Comparison of ENCODE assay signal across 8 mouse cellular contexts in genomic region chr1:72255854-72256175, GRCm38 (mm10). TPM values are rescaled to one million over a fixed set of nuclear protein-coding genes. Genes with fewer than 3 reads are reported as not detected.
DNase-seq lines count a peak whose midpoint lies in the region; ATAC-seq and TF ChIP-seq lines count a peak whose summit lies in the region.

No protein-coding gene starts in this region.

- no peaks in the 10 kb centered on the region for H3K79me2 ChIP-seq in myocyte (ENCODE audit: control insufficient read depth, insufficient read depth)

- peak overlapping the region; percentile 79 for H3K9ac ChIP-seq in heart, embryonic 16.5 days (ENCODE audit: low read length)
- H3K9ac ChIP-seq in embryonic facial prominence, embryonic 13.5 days, result peak overlapping the region; percentile 69
- peak overlapping the region; percentile 9; the same call in 1 of the 2 replicates for H3K9ac ChIP-seq in intestine, embryonic 16.5 days (ENCODE audit: low read depth, low read length)

- H3K4me3 ChIP-seq in heart, embryonic 16.5 days (ENCODE audit: low read length), result peak overlapping the region; percentile 51
- H3K4me3 ChIP-seq in embryonic facial prominence, embryonic 13.5 days, result peak overlapping the region; percentile 46
- H3K4me3 ChIP-seq in intestine, embryonic 16.5 days (ENCODE audit: low read length), result peak overlapping the region; percentile 52
- H3K4me3 ChIP-seq in myocyte, result peak overlapping the region; percentile 30

- no peaks in the 10 kb centered on the region for H3K27me3 ChIP-seq in heart, embryonic 16.5 days (ENCODE audit: control insufficient read depth, insufficient read depth, low read length)
- no peaks in the 10 kb centered on the region for H3K27me3 ChIP-seq in embryonic facial prominence, embryonic 13.5 days
- no peaks in the 10 kb centered on the region for H3K27me3 ChIP-seq in intestine, embryonic 16.5 days (replicated peaks; ENCODE audit: control insufficient read depth, insufficient read depth, low read length)
- no peaks in the 10 kb centered on the region for H3K27me3 ChIP-seq in myocyte (ENCODE audit: control insufficient read depth, insufficient read depth, insufficient read length)

- H3K4me1 ChIP-seq in heart, embryonic 16.5 days (ENCODE audit: control insufficient read depth, insufficient read depth, low read length), result peaks cover 18% of the 10 kb centered on the region
- peaks cover 16% of the 10 kb centered on the region for H3K4me1 ChIP-seq in embryonic facial prominence, embryonic 13.5 days
- peaks cover 12% of the 10 kb centered on the region for H3K4me1 ChIP-seq in intestine, embryonic 16.5 days (ENCODE audit: control insufficient read depth, insufficient read depth, low read length)

- peaks cover 3% of the 10 kb centered on the region; the same call in 1 of the 2 replicates for H3K36me3 ChIP-seq in heart, embryonic 16.5 days (ENCODE audit: control insufficient read depth, insufficient read depth)
- peaks cover 7% of the 10 kb centered on the region for H3K36me3 ChIP-seq in embryonic facial prominence, embryonic 13.5 days
- H3K36me3 ChIP-seq in intestine, embryonic 16.5 days (ENCODE audit: control insufficient read depth, insufficient read depth, low read length), result no peaks in the 10 kb centered on the region
- H3K36me3 ChIP-seq in myocyte (ENCODE audit: control insufficient read depth, insufficient read depth), result peaks cover 5% of the 10 kb centered on the region

- ATAC-seq in heart, embryonic 16.5 days (replicated peaks; ENCODE audit: extremely low read depth, insufficient read depth, low FRiP score), result no peak
- ATAC-seq in embryonic facial prominence, embryonic 13.5 days (ENCODE audit: insufficient number of reproducible peaks, insufficient read depth, low FRiP score, low TSS enrichment, low read depth), result no peak
- no peak for ATAC-seq in intestine, embryonic 16.5 days

- no peaks in the 10 kb centered on the region for H3K9me3 ChIP-seq in heart, embryonic 16.5 days (replicated peaks; ENCODE audit: control insufficient read depth, low read length)
- H3K9me3 ChIP-seq in embryonic facial prominence, embryonic 13.5 days, result no peaks in the 10 kb centered on the region
- H3K9me3 ChIP-seq in intestine, embryonic 16.5 days (ENCODE audit: control insufficient read depth, low read length), result no peaks in the 10 kb centered on the region

- TF ChIP-seq POLR2A in myocyte (IDR thresholded peaks at IDR 0.05; ENCODE audit: insufficient read length, low read depth), result no peak

- no peak overlapping the region for H3ac ChIP-seq in myocyte (ENCODE audit: control insufficient read depth, insufficient read length)

- no peak for DNase-seq in heart, postnatal 4 days
- DNase-seq in right cerebral cortex, adult 2 months (ENCODE audit: low spot score in 2 of 2), result no peak
- DNase-seq in kidney, adult 18-20 months, result no peak
- DNase-seq in ovary, adult 18-20 months (ENCODE audit: low spot score), result no peak

- peak overlapping the region; percentile 91 for H3K27ac ChIP-seq in heart, embryonic 16.5 days (ENCODE audit: low read length)
- peak overlapping the region; percentile 95 for H3K27ac ChIP-seq in embryonic facial prominence, embryonic 13.5 days
- H3K27ac ChIP-seq in intestine, embryonic 16.5 days (ENCODE audit: low read length), result peak overlapping the region; percentile 74

- H3K4me2 ChIP-seq in heart, embryonic 16.5 days (ENCODE audit: low read depth, low read length), result peak overlapping the region; percentile 71
- peak overlapping the region; percentile 65 for H3K4me2 ChIP-seq in embryonic facial prominence, embryonic 13.5 days
- H3K4me2 ChIP-seq in intestine, embryonic 16.5 days (ENCODE audit: low read depth, low read length), result peak overlapping the region; percentile 71
- H3K4me2 ChIP-seq in myocyte (ENCODE audit: low read depth), result peak overlapping the region; percentile 60

- WGBS in heart, embryonic 16.5 days, result 32% methylated on average over 11 of the region's 11 CpGs
- 30% methylated on average over 11 of the region's 11 CpGs for WGBS in embryonic facial prominence, embryonic 13.5 days
- 32% methylated on average over 11 of the region's 11 CpGs for WGBS in intestine, embryonic 16.5 days

TF ChIP-seq in myocyte, 11 proteins besides CTCF, POLR2A, EP300 and RAD21:
- TF ChIP-seq TCF12 (IDR thresholded peaks at IDR 0.05; ENCODE audit: insufficient read depth, poor library complexity, severe bottlenecking), result no peak
- TF ChIP-seq USF1 (IDR thresholded peaks at IDR 0.05; ENCODE audit: low read depth), result no peak
- TF ChIP-seq E2F4 (IDR thresholded peaks at IDR 0.05; ENCODE audit: insufficient read depth), result no peak
- TF ChIP-seq MAX (IDR thresholded peaks at IDR 0.05; ENCODE audit: low read depth), result no peak
- no peak for TF ChIP-seq TCF3 (IDR thresholded peaks at IDR 0.05; ENCODE audit: insufficient read length, low read depth)
- no peak for TF ChIP-seq MYOG (IDR thresholded peaks at IDR 0.05; ENCODE audit: control insufficient read depth in 1 of 3, insufficient read depth in 1 of 3, insufficient read length in 2 of 3, low read depth in 2 of 3)
- no peak for TF ChIP-seq REST (IDR thresholded peaks at IDR 0.05; ENCODE audit: insufficient read depth, insufficient read length)
- no peak for TF ChIP-seq MYOD1 (IDR thresholded peaks at IDR 0.05; ENCODE audit: control insufficient read depth in 1 of 3, insufficient read length in 2 of 3, low read depth in 2 of 3)
- no peak for TF ChIP-seq CEBPB (IDR thresholded peaks at IDR 0.05; ENCODE audit: insufficient read depth, poor library complexity, severe bottlenecking)
- TF ChIP-seq SRF (IDR thresholded peaks at IDR 0.05; ENCODE audit: control insufficient read depth, insufficient read length, low read depth), result no peak
- no peak for TF ChIP-seq POLR2AphosphoS2 (IDR thresholded peaks at IDR 0.05; ENCODE audit: insufficient read length, low read depth)
TF ChIP-seq in myocyte: peak in this region for 0.

RNA-seq across cellular contexts. Expression of gene Pecr, which starts 28.3 kb away (rescaled TPM):
- polyA plus RNA-seq in heart, embryonic 16.5 days (2015; fragmentation: Nextera tagmentation; extraction: Ambion mirVana), result 22.9 and 23.4 TPM in 2 replicates
- total RNA-seq in heart, postnatal 4 days (2021), result 10 to 100 TPM; 11.7 to 12.1 TPM
- polyA plus RNA-seq in embryonic facial prominence, embryonic 13.5 days (2015; fragmentation: Nextera tagmentation; extraction: Ambion mirVana), result 36.2 and 43.1 TPM in 2 replicates
- 82.7 and 96.5 TPM in 2 replicates for polyA plus RNA-seq in intestine, embryonic 16.5 days (2015; fragmentation: Nextera tagmentation; extraction: Ambion mirVana)
- polyA plus RNA-seq in myocyte (2012; fragmentation: generic; extraction: Trizol), result 13.7 TPM

RNA-seq across cellular contexts. Expression of gene Tmem169, which starts 28.4 kb away (rescaled TPM):
- polyA plus RNA-seq in heart, embryonic 16.5 days (2015; fragmentation: Nextera tagmentation; extraction: Ambion mirVana), result 2.0 and 3.4 TPM in 2 replicates
- total RNA-seq in heart, postnatal 4 days (2021), result under 1 TPM; 0.12 to 0.16 TPM
- polyA plus RNA-seq in embryonic facial prominence, embryonic 13.5 days (2015; fragmentation: Nextera tagmentation; extraction: Ambion mirVana), result 3.5 and 4.8 TPM in 2 replicates
- 2.1 and 2.3 TPM in 2 replicates for polyA plus RNA-seq in intestine, embryonic 16.5 days (2015; fragmentation: Nextera tagmentation; extraction: Ambion mirVana)
- 0.41 TPM for polyA plus RNA-seq in myocyte (2012; fragmentation: generic; extraction: Trizol)

RNA-seq across cellular contexts. Expression of gene Mreg, which starts 43.7 kb away (rescaled TPM):
- polyA plus RNA-seq in heart, embryonic 16.5 days (2015; fragmentation: Nextera tagmentation; extraction: Ambion mirVana), result 9.5 and 18.8 TPM in 2 replicates
- total RNA-seq in heart, postnatal 4 days (2021), result 10 to 100 TPM; 17.7 to 21.1 TPM
- 3.9 and 4.2 TPM in 2 replicates for polyA plus RNA-seq in embryonic facial prominence, embryonic 13.5 days (2015; fragmentation: Nextera tagmentation; extraction: Ambion mirVana)
- polyA plus RNA-seq in intestine, embryonic 16.5 days (2015; fragmentation: Nextera tagmentation; extraction: Ambion mirVana), result 7.5 and 13.2 TPM in 2 replicates
- polyA plus RNA-seq in myocyte (2012; fragmentation: generic; extraction: Trizol), result 2.0 TPM

RNA-seq across cellular contexts. Expression of gene Xrcc5, which starts 51.4 kb away (rescaled TPM):
- 19.6 and 23.4 TPM in 2 replicates for polyA plus RNA-seq in heart, embryonic 16.5 days (2015; fragmentation: Nextera tagmentation; extraction: Ambion mirVana)
- 10 to 100 TPM; 14.6 to 14.7 TPM for total RNA-seq in heart, postnatal 4 days (2021)
- polyA plus RNA-seq in embryonic facial prominence, embryonic 13.5 days (2015; fragmentation: Nextera tagmentation; extraction: Ambion mirVana), result 46.9 and 49.8 TPM in 2 replicates
- polyA plus RNA-seq in intestine, embryonic 16.5 days (2015; fragmentation: Nextera tagmentation; extraction: Ambion mirVana), result 31.7 and 34.0 TPM in 2 replicates
- 23.5 TPM for polyA plus RNA-seq in myocyte (2012; fragmentation: generic; extraction: Trizol)

Comparison
In these comparisons a context has a peak if more than half of its experiments do, and no peak if none do; other contexts are left out.
1. H3K9ac ChIP-seq: peak in every context shown above with its lines; median percentile 79 in heart, embryonic 16.5 days; 69 in embryonic facial prominence, embryonic 13.5 days; 9 in intestine, embryonic 16.5 days.